Mouse (Mus musculus) heart, embryonic 12.5 days (tissue): ENCODE measurements at regions not wholly inside any gene's neighbourhood (a gene's known extent, or its start where the extent isn't known, plus 50 kb on each side); places are given as distances from the start of the nearest gene placed in this dataset.

Source experiments
- ATAC-seq: fragments of 200-750 bp; cut with Nextera tagmentation; 2 replicates; pipeline ENCODE4 v1.8.0; 2017; ENCODE audit warnings: moderate TSS enrichment, moderate library complexity; ENCODE audit not compliant: insufficient number of reproducible peaks, low FRiP score
- H3K27ac ChIP-seq: fragments of 300-500 bp; sonication (generic); 2 replicates; pipeline ENCODE4 v1.5.1; 2016; ENCODE audit warnings: mild to moderate bottlenecking, moderate library complexity; ENCODE audit not compliant: poor library complexity, severe bottlenecking
- H3K27me3 ChIP-seq: fragments of 300-500 bp; sonication (generic); replicated peaks from 2 replicates; pipeline ENCODE4 v1.6.1; 2016; ENCODE audit warnings: mild to moderate bottlenecking, moderate library complexity
- H3K36me3 ChIP-seq: fragments of 300-500 bp; sonication (generic); 2 replicates; pipeline ENCODE4 v1.6.1; 2016; ENCODE audit warnings: mild to moderate bottlenecking, moderate library complexity
- H3K4me1 ChIP-seq: fragments of 300-500 bp; sonication (generic); replicated peaks from 2 replicates; pipeline ENCODE4 v1.6.1; 2016; ENCODE audit warnings: mild to moderate bottlenecking
- H3K4me2 ChIP-seq: fragments of 300-500 bp; sonication (generic); 2 replicates; pipeline ENCODE4 v1.6.1; 2016; ENCODE audit warnings: mild to moderate bottlenecking, moderate library complexity
- H3K4me3 ChIP-seq: fragments of 300-500 bp; sonication (generic); 2 replicates; pipeline ENCODE4 v1.5.1; 2016; ENCODE audit warnings: mild to moderate bottlenecking
- H3K9ac ChIP-seq: fragments of 300-500 bp; sonication (generic); 2 replicates; pipeline ENCODE4 v1.6.1; 2016; ENCODE audit warnings: mild to moderate bottlenecking, moderate library complexity
- H3K9me3 ChIP-seq: fragments of 300-500 bp; sonication (generic); replicated peaks from 2 replicates; pipeline ENCODE4 v1.6.1; 2016; ENCODE audit warnings: mild to moderate bottlenecking, moderate library complexity
- WGBS: fragments of 180-500 bp; shearing (Covaris S2); methylation state at CpG from one replicate; pipeline ENCODE4 v1.1.7; 2016; 5-methylcytosine and 5-hydroxymethylcytosine counted together

GRCm38 (mm10) chr7:133313115-133313514 lies 189.0 kb upstream of the Ctbp2 start:
- peaks cover 23% of the 10 kb centered on the region for H3K4me1 ChIP-seq

GRCm38 (mm10) chr7:133311116-133311801 lies 187.1 kb upstream of the Ctbp2 start:
- H3K36me3 ChIP-seq = no peaks in the 10 kb centered on the region
- WGBS = 59% methylated on average over 9 of the region's 9 CpGs
- no peak overlapping the region for H3K4me3 ChIP-seq
- no peak overlapping the region for H3K9ac ChIP-seq
- no peak overlapping the region for H3K27ac ChIP-seq
- H3K4me2 ChIP-seq = no peak overlapping the region
- no peaks in the 10 kb centered on the region for H3K27me3 ChIP-seq
- no peak for ATAC-seq
- H3K9me3 ChIP-seq = peaks cover 15% of the 10 kb centered on the region
- peaks cover 14% of the 10 kb centered on the region for H3K4me1 ChIP-seq

More at GRCm38 (mm10) chr7:133313115-133313514, 189.0 kb upstream of the Ctbp2 start:
- Histone ChIP-seq H3K27me3 (no peaks in the 10 kb centered on the region; the same call in 1 of the 2 replicates), H3K9me3 (peaks cover 15% of the 10 kb centered on the region), H3K9ac (no peak overlapping the region), H3K36me3 (no peaks in the 10 kb centered on the region), H3K4me2 (no peak overlapping the region), H3K4me3 (no peak overlapping the region), H3K27ac (no peak overlapping the region)
- 45% methylated on average over 5 of the region's 5 CpGs for WGBS
- ATAC-seq = no peak

DNA sequence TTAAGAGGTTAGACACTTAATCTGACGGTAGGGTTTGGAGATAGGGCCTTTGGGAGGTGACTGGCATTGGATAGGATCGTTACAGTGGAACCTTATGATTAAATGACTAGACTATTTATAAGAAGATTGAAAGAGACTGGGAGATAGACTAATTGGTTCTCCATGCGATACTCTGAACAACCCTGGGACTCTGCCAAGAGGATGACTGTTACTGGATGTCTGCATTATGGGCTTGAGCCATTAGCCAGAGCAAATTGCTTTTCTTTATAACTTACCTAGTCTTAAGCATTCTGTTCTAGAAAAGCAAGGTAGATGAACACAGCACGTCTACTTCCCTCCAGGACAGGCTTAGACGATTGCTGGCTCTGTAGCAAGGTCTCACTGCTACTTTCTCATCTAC lies 180.3 kb upstream of the Ctbp2 start:
- Histone ChIP-seq H3K9me3 (no peaks in the 10 kb centered on the region), H3K27ac (no peak overlapping the region), H3K9ac (no peak overlapping the region), H3K4me2 (no peak overlapping the region), H3K4me3 (no peak overlapping the region), H3K4me1 (no peaks in the 10 kb centered on the region), H3K27me3 (no peaks in the 10 kb centered on the region), H3K36me3 (no peaks in the 10 kb centered on the region)
- ATAC-seq = no peak
- WGBS = 62% methylated on average over 5 of the region's 5 CpGs

GRCm38 (mm10) chr7:133290471-133290870 lies 166.3 kb upstream of the Ctbp2 start:
- H3K9ac ChIP-seq = no peak overlapping the region
- no peak overlapping the region for H3K27ac ChIP-seq
- no peak overlapping the region for H3K4me3 ChIP-seq
- no peaks in the 10 kb centered on the region for H3K4me1 ChIP-seq
- 74% methylated on average over 3 of the region's 3 CpGs for WGBS
- ATAC-seq = no peak
- no peak overlapping the region for H3K4me2 ChIP-seq
- H3K36me3 ChIP-seq = no peaks in the 10 kb centered on the region
- H3K27me3 ChIP-seq = peaks cover 6% of the 10 kb centered on the region; the same call in 1 of the 2 replicates
- no peaks in the 10 kb centered on the region for H3K9me3 ChIP-seq

DNA sequence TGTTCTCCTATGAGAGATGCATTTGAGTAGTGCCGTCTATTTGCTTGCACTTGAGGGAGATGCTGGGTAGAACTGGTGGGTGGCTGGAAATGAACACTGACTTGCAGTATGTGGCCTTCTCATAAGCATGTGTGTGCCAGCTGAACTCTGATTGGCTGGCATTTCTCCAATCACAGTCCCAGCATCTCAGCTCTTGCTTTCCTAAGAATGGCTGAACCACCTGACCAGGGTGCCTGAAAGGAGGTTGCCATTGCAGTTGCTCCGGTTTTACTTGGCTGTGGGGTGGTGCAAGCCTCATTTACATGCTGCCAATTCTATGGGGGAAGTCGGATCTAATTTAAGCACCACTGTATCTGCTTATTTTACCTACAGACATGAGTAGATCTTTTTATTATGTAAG lies 164.1 kb upstream of the Ctbp2 start:
- Histone ChIP-seq H3K27me3 (peaks cover 6% of the 10 kb centered on the region; the same call in 1 of the 2 replicates), H3K27ac (no peak overlapping the region), H3K4me1 (no peaks in the 10 kb centered on the region), H3K36me3 (no peaks in the 10 kb centered on the region), H3K9ac (no peak overlapping the region), H3K9me3 (no peaks in the 10 kb centered on the region), H3K4me3 (no peak overlapping the region), H3K4me2 (no peak overlapping the region)
- ATAC-seq = no peak
- 63% methylated on average over 3 of the region's 3 CpGs for WGBS

- Histone ChIP-seq H3K4me1 (no peaks in the 10 kb centered on the region), H3K27me3 (peaks cover 6% of the 10 kb centered on the region; the same call in 1 of the 2 replicates), H3K4me3 (no peak overlapping the region), H3K27ac (no peak overlapping the region), H3K4me2 (no peak overlapping the region), H3K9ac (no peak overlapping the region), H3K9me3 (no peaks in the 10 kb centered on the region), H3K36me3 (no peaks in the 10 kb centered on the region)
- no peak for ATAC-seq
- WGBS = 80% methylated on average over 7 of the region's 7 CpGs
Observed at GRCm38 (mm10) chr7:133286836-133287235, 162.7 kb upstream of the Ctbp2 start.

DNA sequence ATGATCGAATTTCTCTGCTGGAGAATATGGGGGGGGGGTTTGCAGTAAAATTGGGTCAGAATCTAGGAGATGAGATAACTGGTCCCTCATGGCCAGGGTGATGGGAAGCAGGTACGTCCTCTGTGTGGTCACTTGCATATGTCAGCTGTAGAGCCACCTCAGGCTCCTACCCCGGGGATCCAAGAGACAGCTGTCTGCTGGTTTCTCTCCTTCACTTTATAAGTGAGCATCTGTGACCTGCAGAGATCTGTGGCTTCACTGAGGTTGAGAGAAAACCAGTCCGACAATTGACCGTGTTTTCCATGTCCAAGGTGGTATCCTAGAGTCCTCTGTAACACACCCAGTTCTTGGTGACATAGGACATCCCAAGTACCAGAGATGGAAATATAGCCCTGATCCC lies 162.1 kb upstream of the Ctbp2 start:
- Histone ChIP-seq H3K27ac (no peak overlapping the region), H3K9ac (no peak overlapping the region), H3K4me3 (no peak overlapping the region), H3K36me3 (no peaks in the 10 kb centered on the region), H3K4me2 (no peak overlapping the region), H3K4me1 (no peaks in the 10 kb centered on the region), H3K27me3 (peaks cover 6% of the 10 kb centered on the region; the same call in 1 of the 2 replicates), H3K9me3 (no peaks in the 10 kb centered on the region)
- WGBS = 76% methylated on average over 5 of the region's 5 CpGs
- no peak for ATAC-seq

- no peak overlapping the region for H3K4me2 ChIP-seq
- H3K4me3 ChIP-seq = no peak overlapping the region
- no peak overlapping the region for H3K27ac ChIP-seq
- H3K9me3 ChIP-seq = no peaks in the 10 kb centered on the region
- peaks cover 73% of the 10 kb centered on the region for H3K27me3 ChIP-seq
- H3K4me1 ChIP-seq = 0 out of 2 replicates have a peak, but pooled peaks cover 4% of the 10 kb centered on the region
- 69% methylated on average over 5 of the region's 5 CpGs for WGBS
- no peak overlapping the region for H3K9ac ChIP-seq
- no peaks in the 10 kb centered on the region for H3K36me3 ChIP-seq
- no peak for ATAC-seq
Observed at GRCm38 (mm10) chr7:133262161-133262560, 138.0 kb upstream of the Ctbp2 start.

- no peak for ATAC-seq
- Histone ChIP-seq H3K27me3 (peaks cover 74% of the 10 kb centered on the region), H3K27ac (no peak overlapping the region), H3K36me3 (no peaks in the 10 kb centered on the region), H3K4me3 (no peak overlapping the region), H3K4me2 (no peak overlapping the region), H3K4me1 (0 out of 2 replicates have a peak, but pooled peaks cover 4% of the 10 kb centered on the region), H3K9me3 (no peaks in the 10 kb centered on the region), H3K9ac (no peak overlapping the region)
- WGBS = 40% methylated on average over 7 of the region's 7 CpGs
Observed at GRCm38 (mm10) chr7:133259143-133259542, 135.0 kb upstream of the Ctbp2 start.

DNA sequence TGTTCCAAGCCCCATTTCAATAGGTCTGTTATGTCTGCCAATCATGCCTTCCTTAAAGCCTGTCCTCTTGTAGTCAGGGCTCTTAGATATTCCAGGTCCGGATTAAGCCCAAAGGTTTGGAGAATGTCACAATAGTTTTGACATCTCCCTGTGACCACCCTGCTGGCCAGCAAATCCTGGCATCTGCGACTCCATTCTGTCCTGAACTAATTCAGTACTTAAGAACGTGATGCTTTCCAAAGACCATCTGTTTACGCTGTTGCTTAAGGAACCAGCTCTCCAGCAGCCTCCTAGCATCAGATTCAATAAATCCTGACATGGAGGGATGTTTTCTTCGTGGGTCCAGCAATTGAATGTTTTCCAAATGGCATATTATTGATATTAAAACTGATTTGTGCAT lies 132.7 kb upstream of the Ctbp2 start:
- no peak overlapping the region for H3K9ac ChIP-seq
- H3K4me3 ChIP-seq = no peak overlapping the region
- no peak overlapping the region for H3K27ac ChIP-seq
- H3K4me1 ChIP-seq = 0 out of 2 replicates have a peak, but pooled peaks cover 4% of the 10 kb centered on the region
- ATAC-seq = no peak
- no peaks in the 10 kb centered on the region for H3K9me3 ChIP-seq
- H3K36me3 ChIP-seq = no peaks in the 10 kb centered on the region
- H3K4me2 ChIP-seq = no peak overlapping the region
- H3K27me3 ChIP-seq = peaks cover 71% of the 10 kb centered on the region
- 63% methylated on average over 5 of the region's 5 CpGs for WGBS

DNA sequence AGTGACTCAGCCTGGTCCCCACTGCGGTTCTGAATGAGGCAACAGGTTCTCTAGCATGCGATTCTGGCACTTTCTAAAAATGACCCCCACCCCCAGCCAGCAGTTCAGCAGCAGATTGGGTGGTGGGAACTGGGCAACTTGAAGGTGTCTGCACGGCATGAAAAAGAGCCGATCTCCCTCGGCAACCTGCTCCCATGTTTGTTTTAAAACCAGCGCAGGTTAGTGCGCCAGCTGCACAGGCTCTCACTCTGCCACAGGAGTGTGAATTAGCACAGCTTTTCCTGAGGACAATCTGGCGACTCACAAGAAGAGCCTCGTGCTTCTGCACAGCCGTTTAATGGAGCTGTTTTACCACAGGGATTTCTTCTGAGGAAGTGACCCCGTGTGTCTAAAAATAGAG lies 120.4 kb upstream of the Ctbp2 start:
- 53% methylated on average over 11 of the region's 11 CpGs for WGBS
- ATAC-seq = no peak

GRCm38 (mm10) chr7:133234326-133234725 lies 110.2 kb upstream of the Ctbp2 start:
- 76% methylated on average over 5 of the region's 5 CpGs for WGBS

More for the DNA sequence above, 120.4 kb upstream of the Ctbp2 start:
- no peak overlapping the region for H3K27ac ChIP-seq
- H3K9me3 ChIP-seq = no peaks in the 10 kb centered on the region
- H3K4me2 ChIP-seq = peak overlapping the region; percentile 18; the same call in 1 of the 2 replicates
- H3K27me3 ChIP-seq = peaks cover 37% of the 10 kb centered on the region
- H3K36me3 ChIP-seq = no peaks in the 10 kb centered on the region
- H3K4me1 ChIP-seq = no peaks in the 10 kb centered on the region
- no peak overlapping the region for H3K9ac ChIP-seq
- H3K4me3 ChIP-seq = no peak overlapping the region

More at GRCm38 (mm10) chr7:133234326-133234725, 110.2 kb upstream of the Ctbp2 start:
- no peak overlapping the region for H3K27ac ChIP-seq
- no peak overlapping the region for H3K4me3 ChIP-seq
- no peaks in the 10 kb centered on the region for H3K36me3 ChIP-seq
- H3K9me3 ChIP-seq = no peaks in the 10 kb centered on the region
- ATAC-seq = no peak
- H3K4me1 ChIP-seq = no peaks in the 10 kb centered on the region
- H3K27me3 ChIP-seq = peaks cover 25% of the 10 kb centered on the region
- H3K4me2 ChIP-seq = no peak overlapping the region
- H3K9ac ChIP-seq = no peak overlapping the region
